Mouse (Mus musculus): ENCODE results near the gene Sptbn4. TPM values are rescaled to one million over a fixed set of nuclear protein-coding genes. Genes with fewer than 3 reads are reported as not detected.
A peak's percentile ranks its signal among the peaks of the same experiment; 100 is the strongest.

The Sptbn4 gene
- polyA plus RNA-seq, 1 experiment from 2014 or later, result 0.28 TPM

DNA sequence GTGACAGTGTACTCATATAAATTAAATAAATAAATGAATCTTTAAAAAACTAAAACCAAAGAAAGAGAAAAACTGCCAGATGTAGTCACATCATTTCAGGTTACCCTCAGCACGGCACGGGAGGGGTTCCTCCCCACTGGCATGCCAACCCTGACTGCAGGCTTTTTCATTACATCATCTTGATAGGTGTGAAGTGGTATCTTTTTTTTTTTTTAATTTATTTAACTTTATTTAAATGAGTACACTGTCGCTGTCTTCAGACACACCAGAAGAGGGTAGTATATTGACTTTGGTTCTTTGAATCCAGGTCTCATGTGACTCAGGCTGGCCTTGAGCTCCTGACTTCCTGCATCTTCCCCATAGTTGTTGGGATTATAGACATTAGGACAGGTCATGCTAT is 7.8 kb upstream of the Sptbn4 start:
- Histone ChIP-seq H3K9me3 (replicated peaks; ENCODE audit: low read length) (no peaks in the 10 kb centered on the region), H3K4me3 (replicated peaks; ENCODE audit: low read depth, low read length) (no peak overlapping the region), H3K9ac (ENCODE audit: low read depth, low read length) (no peak overlapping the region), H3K36me3 (ENCODE audit: insufficient read depth, low read length) (no peaks in the 10 kb centered on the region), H3K4me2 (ENCODE audit: low read length) (no peak overlapping the region), H3K27ac (no peak overlapping the region), H3K4me1 (replicated peaks; ENCODE audit: insufficient read depth, low read length) (no peaks in the 10 kb centered on the region), H3K27me3 (ENCODE audit: insufficient read depth, low read length) (no peaks in the 10 kb centered on the region)
- 88% methylated on average over 3 of the region's 3 CpGs for WGBS
- DNase-seq (ENCODE audit: low spot score), result no peak
- TF ChIP-seq CTCF (IDR thresholded peaks at IDR 0.05; ENCODE audit: low read depth), result no peak
- ATAC-seq (replicated peaks; ENCODE audit: low FRiP score, low read depth), result no peak

DNA sequence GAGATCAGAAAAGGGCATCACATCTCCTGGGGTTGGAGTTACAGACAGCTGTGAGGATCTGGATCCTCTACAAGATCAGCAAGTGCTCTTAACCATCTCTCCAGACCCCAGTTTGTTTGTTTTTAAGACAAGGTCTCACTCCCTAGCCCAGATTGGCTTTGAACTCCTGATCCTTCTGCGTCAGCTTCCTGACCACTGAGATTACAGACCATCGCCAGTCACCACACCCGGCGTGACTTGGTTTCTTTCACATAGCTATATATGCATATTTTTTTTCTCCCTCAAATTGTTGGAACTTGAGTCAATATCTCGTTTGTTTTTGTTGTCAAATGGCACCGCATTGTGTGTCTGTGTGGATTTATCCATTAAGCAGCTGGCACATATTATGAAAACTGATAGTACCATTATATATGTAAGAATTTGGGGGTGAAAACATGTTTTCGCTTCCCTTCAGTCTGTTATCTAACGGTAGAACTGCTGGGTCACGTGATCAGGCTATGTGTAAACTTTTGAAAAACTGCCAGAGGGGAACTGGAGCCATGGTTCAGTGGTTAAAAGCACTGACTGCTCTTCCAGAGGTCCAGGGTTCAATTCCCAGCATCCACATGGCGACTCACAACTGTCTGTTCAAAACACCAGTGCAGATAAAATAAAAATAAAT is 7.1 kb upstream of the Sptbn4 start:
- Histone ChIP-seq H3K27me3 (ENCODE audit: insufficient read depth, low read length) (no peaks in the 10 kb centered on the region), H3K4me3 (replicated peaks; ENCODE audit: low read depth, low read length) (no peak overlapping the region), H3K4me2 (ENCODE audit: low read length) (no peak overlapping the region), H3K4me1 (replicated peaks; ENCODE audit: insufficient read depth, low read length) (no peaks in the 10 kb centered on the region), H3K9ac (ENCODE audit: low read depth, low read length) (no peak overlapping the region), H3K27ac (no peak overlapping the region), H3K9me3 (replicated peaks; ENCODE audit: low read length) (no peaks in the 10 kb centered on the region), H3K36me3 (ENCODE audit: insufficient read depth, low read length) (no peaks in the 10 kb centered on the region)
- WGBS, result 63% methylated on average over 10 of the region's 10 CpGs
- DNase-seq (ENCODE audit: low spot score) (no peak), ATAC-seq (replicated peaks; ENCODE audit: low FRiP score, low read depth) (no peak)
- no peak for TF ChIP-seq CTCF (IDR thresholded peaks at IDR 0.05; ENCODE audit: low read depth)

- Histone ChIP-seq H3K9me3 (replicated peaks; ENCODE audit: low read length) (no peaks in the 10 kb centered on the region), H3K4me2 (ENCODE audit: low read length) (no peak overlapping the region), H3K4me3 (replicated peaks; ENCODE audit: low read depth, low read length) (no peak overlapping the region), H3K27ac (no peak overlapping the region), H3K36me3 (ENCODE audit: insufficient read depth, low read length) (no peaks in the 10 kb centered on the region), H3K27me3 (ENCODE audit: insufficient read depth, low read length) (no peaks in the 10 kb centered on the region), H3K9ac (ENCODE audit: low read depth, low read length) (no peak overlapping the region), H3K4me1 (replicated peaks; ENCODE audit: insufficient read depth, low read length) (no peaks in the 10 kb centered on the region)
- WGBS, result 53% methylated on average over 13 of the region's 13 CpGs
- no peak for TF ChIP-seq CTCF (IDR thresholded peaks at IDR 0.05; ENCODE audit: low read depth)
- ATAC-seq (replicated peaks; ENCODE audit: low FRiP score, low read depth) (no peak), DNase-seq (ENCODE audit: low spot score) (no peak)
Observed at GRCm38 (mm10) chr7:27452206-27452770, 4.8 kb upstream of the Sptbn4 start.

DNA sequence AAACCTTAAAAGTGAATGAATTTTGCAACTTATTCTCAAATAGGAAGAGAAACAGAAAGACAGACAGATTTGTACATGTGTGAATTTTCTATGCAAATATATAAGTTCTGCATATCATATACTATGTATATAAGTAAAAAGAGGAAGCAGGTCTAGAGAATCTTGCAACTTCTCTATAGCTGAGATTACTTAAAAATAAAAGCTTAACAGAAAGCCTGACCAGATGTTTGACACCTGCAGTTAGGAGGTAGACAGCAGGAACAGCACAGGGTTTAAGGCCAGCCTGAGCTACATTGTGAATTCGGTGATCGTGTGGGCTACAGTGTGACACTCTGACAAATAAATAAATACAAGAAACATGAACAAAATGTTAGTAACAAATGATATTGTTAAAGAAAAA is 3.9 kb upstream of the Sptbn4 start:
- 89% methylated on average over 2 of the region's 2 CpGs for WGBS
- H3K27ac ChIP-seq, result no peak overlapping the region
- H3K4me2 ChIP-seq (ENCODE audit: low read length), result no peak overlapping the region
- H3K9ac ChIP-seq (ENCODE audit: low read depth, low read length), result no peak overlapping the region
- H3K9me3 ChIP-seq (replicated peaks; ENCODE audit: low read length), result no peaks in the 10 kb centered on the region
- ATAC-seq (replicated peaks; ENCODE audit: low FRiP score, low read depth), result no peak
- no peaks in the 10 kb centered on the region for H3K27me3 ChIP-seq (ENCODE audit: insufficient read depth, low read length)
- no peaks in the 10 kb centered on the region for H3K36me3 ChIP-seq (ENCODE audit: insufficient read depth, low read length)
- peaks cover 5% of the 10 kb centered on the region; the same call in 1 of the 2 replicates for H3K4me1 ChIP-seq (replicated peaks; ENCODE audit: insufficient read depth, low read length)
- TF ChIP-seq CTCF (IDR thresholded peaks at IDR 0.05; ENCODE audit: low read depth), result no peak
- DNase-seq (ENCODE audit: low spot score), result no peak
- H3K4me3 ChIP-seq (replicated peaks; ENCODE audit: low read depth, low read length), result no peak overlapping the region

- H3K27ac ChIP-seq, result peak overlapping the region; percentile 21; the same call in 1 of the 2 replicates
- DNase-seq (ENCODE audit: low spot score) (peak; percentile 76), ATAC-seq (replicated peaks; ENCODE audit: low FRiP score, low read depth) (no peak)
- 59% methylated on average over 10 of the region's 10 CpGs for WGBS
- no peak overlapping the region for H3K4me2 ChIP-seq (ENCODE audit: low read length)
- H3K4me3 ChIP-seq (replicated peaks; ENCODE audit: low read depth, low read length), result no peak overlapping the region
- H3K4me1 ChIP-seq (replicated peaks; ENCODE audit: insufficient read depth, low read length), result peaks cover 10% of the 10 kb centered on the region; the same call in 1 of the 2 replicates
- 0 out of 2 replicates have a peak, but pooled peaks cover 7% of the 10 kb centered on the region for H3K27me3 ChIP-seq (ENCODE audit: insufficient read depth, low read length)
- no peak overlapping the region for H3K9ac ChIP-seq (ENCODE audit: low read depth, low read length)
- H3K36me3 ChIP-seq (ENCODE audit: insufficient read depth, low read length), result no peaks in the 10 kb centered on the region
- no peaks in the 10 kb centered on the region for H3K9me3 ChIP-seq (replicated peaks; ENCODE audit: low read length)
- peak; percentile 76 for TF ChIP-seq CTCF (IDR thresholded peaks at IDR 0.05; ENCODE audit: low read depth)
Observed at GRCm38 (mm10) chr7:27449256-27449862, 1.9 kb upstream of the Sptbn4 start.

DNA sequence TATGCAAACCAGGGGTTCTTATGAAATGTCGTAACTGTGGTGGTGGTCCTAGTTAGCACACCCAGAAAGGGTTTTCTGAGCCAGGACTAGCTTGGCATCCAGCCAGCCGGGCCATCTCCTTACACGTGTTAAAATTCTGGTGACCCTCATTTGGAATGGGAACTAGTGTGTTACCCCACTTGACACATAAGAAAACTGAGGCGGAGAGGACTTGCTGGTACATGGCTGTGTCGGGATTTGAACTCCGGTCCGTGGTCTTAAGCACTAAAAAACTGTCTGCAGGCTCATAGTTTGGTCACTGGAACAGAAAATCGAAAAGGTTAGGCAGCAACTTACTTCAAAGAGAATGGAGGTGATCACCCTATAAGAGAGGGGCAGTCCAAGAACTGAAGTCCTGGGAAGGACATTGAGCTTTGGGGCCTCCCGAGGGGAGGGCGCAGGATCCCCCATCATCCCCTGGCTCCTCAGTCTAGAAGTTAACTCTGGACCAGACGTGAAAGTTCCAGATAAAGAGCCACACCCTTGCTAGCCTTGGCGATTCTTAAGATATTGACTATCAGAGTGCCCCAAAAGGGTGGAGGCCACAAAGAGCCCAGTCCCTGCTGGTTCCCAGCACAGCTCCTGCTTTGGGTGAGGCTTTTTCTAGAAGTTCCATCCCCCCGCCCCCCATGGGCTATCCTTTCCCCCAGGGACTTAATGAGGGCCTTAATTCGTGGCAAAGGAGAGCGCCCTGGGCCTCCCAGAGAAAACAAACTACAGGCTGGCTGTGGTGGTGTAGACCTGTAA is 1.1 kb upstream of the Sptbn4 start:
- Histone ChIP-seq H3K36me3 (ENCODE audit: insufficient read depth, low read length) (no peaks in the 10 kb centered on the region), H3K4me1 (replicated peaks; ENCODE audit: insufficient read depth, low read length) (peaks cover 10% of the 10 kb centered on the region; the same call in 1 of the 2 replicates), H3K9me3 (replicated peaks; ENCODE audit: low read length) (no peaks in the 10 kb centered on the region), H3K9ac (ENCODE audit: low read depth, low read length) (peak overlapping the region; percentile 58), H3K4me2 (ENCODE audit: low read length) (peak overlapping the region; percentile 80), H3K4me3 (replicated peaks; ENCODE audit: low read depth, low read length) (peak overlapping the region; percentile 54), H3K27ac (peak overlapping the region; percentile 21; the same call in 1 of the 2 replicates), H3K27me3 (ENCODE audit: insufficient read depth, low read length) (0 out of 2 replicates have a peak, but pooled peaks cover 7% of the 10 kb centered on the region)
- no peak for TF ChIP-seq CTCF (IDR thresholded peaks at IDR 0.05; ENCODE audit: low read depth)
- ATAC-seq (replicated peaks; ENCODE audit: low FRiP score, low read depth), result no peak
- WGBS, result 54% methylated on average over 15 of the region's 15 CpGs
- DNase-seq (ENCODE audit: low spot score), result no peak

All from kidney, postnatal 0 days (tissue).